Mouse (Mus musculus) lung, postnatal 25 days (tissue): ENCODE measurements at regions not wholly inside any gene's neighbourhood (a gene's known extent, or its start where the extent isn't known, plus 50 kb on each side); places are given as distances from the start of the nearest gene placed in this dataset.

ENCODE experiments used
- DNase-seq: peaks from one replicate; pipeline ENCODE4 v3.0.0; 2022; ENCODE audit warnings: low spot score

GRCm38 (mm10) chr6:93488441-93488955, 545.2 kb upstream of the Adamts9 start:
- no peak for DNase-seq

- no peak for DNase-seq
Measured at GRCm38 (mm10) chr6:93478521-93478920, 535.2 kb upstream of the Adamts9 start.

- no peak for DNase-seq
Measured at GRCm38 (mm10) chr6:93474981-93475380, 531.7 kb upstream of the Adamts9 start.

GRCm38 (mm10) chr6:93467867-93468266, 524.6 kb upstream of the Adamts9 start:
- no peak for DNase-seq

GRCm38 (mm10) chr6:93462861-93463260, 519.6 kb upstream of the Adamts9 start:
- DNase-seq = no peak

GRCm38 (mm10) chr6:93461374-93461773, 518.1 kb upstream of the Adamts9 start:
- no peak for DNase-seq

GRCm38 (mm10) chr6:93457613-93458012, 514.3 kb upstream of the Adamts9 start:
- no peak for DNase-seq

- no peak for DNase-seq
Measured at GRCm38 (mm10) chr6:93456383-93457033, 513.2 kb upstream of the Adamts9 start.

- peak; percentile 69 for DNase-seq
Measured at GRCm38 (mm10) chr6:93445568-93445967, 502.3 kb upstream of the Adamts9 start.

GRCm38 (mm10) chr6:93445124-93445523, 501.8 kb upstream of the Adamts9 start:
- peak; percentile 56 for DNase-seq

GRCm38 (mm10) chr6:93443766-93444557, 500.7 kb upstream of the Adamts9 start:
- DNase-seq = no peak

- no peak for DNase-seq
Measured at GRCm38 (mm10) chr6:93433446-93433845, 490.2 kb upstream of the Adamts9 start.

GRCm38 (mm10) chr6:93426141-93426540, 482.8 kb upstream of the Adamts9 start:
- DNase-seq = no peak

- DNase-seq = peak; percentile 2
Measured at GRCm38 (mm10) chr6:93422906-93423305, 479.6 kb upstream of the Adamts9 start.

GRCm38 (mm10) chr6:93422253-93422652, 479.0 kb upstream of the Adamts9 start:
- DNase-seq = no peak

GRCm38 (mm10) chr6:93417625-93418024, 474.3 kb upstream of the Adamts9 start:
- DNase-seq = no peak

- no peak for DNase-seq
Measured at GRCm38 (mm10) chr6:93416006-93416405, 472.7 kb upstream of the Adamts9 start.

- DNase-seq = no peak
Measured at GRCm38 (mm10) chr6:93411077-93411452, 467.8 kb upstream of the Adamts9 start.

GRCm38 (mm10) chr6:93410416-93411076, 467.3 kb upstream of the Adamts9 start:
- no peak for DNase-seq

- no peak for DNase-seq
Measured at GRCm38 (mm10) chr6:93398551-93398950, 455.3 kb upstream of the Adamts9 start.

- DNase-seq = no peak
Measured at GRCm38 (mm10) chr6:93397074-93397473, 453.8 kb upstream of the Adamts9 start.

- DNase-seq = no peak
Measured at GRCm38 (mm10) chr6:93395952-93396351, 452.7 kb upstream of the Adamts9 start.

GRCm38 (mm10) chr6:93395296-93395695, 452.0 kb upstream of the Adamts9 start:
- DNase-seq = peak; percentile 4
